Mouse (Mus musculus): ENCODE measurements around the gene Cnr2. TPM values are rescaled to one million over a fixed set of nuclear protein-coding genes. Genes with fewer than 3 reads are reported as not detected.

Cnr2 gene
- polyA plus RNA-seq, 1 experiment from 2014 or later = 0.90 TPM

- Histone ChIP-seq H3K9ac (ENCODE audit: low read length) (no peak overlapping the region), H3K4me2 (ENCODE audit: low read depth, low read length) (no peak overlapping the region), H3K9me3 (replicated peaks; ENCODE audit: control insufficient read depth, low read length) (no peaks in the 10 kb centered on the region), H3K4me1 (ENCODE audit: control insufficient read depth, insufficient read depth, low read length) (no peaks in the 10 kb centered on the region), H3K27me3 (ENCODE audit: control insufficient read depth, insufficient read depth, low read length) (no peaks in the 10 kb centered on the region), H3K27ac (ENCODE audit: low read length) (no peak overlapping the region), H3K36me3 (ENCODE audit: control insufficient read depth, insufficient read depth, low read length) (no peaks in the 10 kb centered on the region), H3K4me3 (replicated peaks; ENCODE audit: low read length) (no peak overlapping the region)
- no peak for ATAC-seq (ENCODE audit: insufficient read depth, low FRiP score)
- WGBS = 42% methylated on average over 4 of the region's 4 CpGs
These were observed 2.3 kb upstream of the Cnr2 start for GRCm38 (mm10) chr4:135892884-135893283.

- Histone ChIP-seq H3K27ac (ENCODE audit: low read length) (no peak overlapping the region), H3K9me3 (replicated peaks; ENCODE audit: control insufficient read depth, low read length) (no peaks in the 10 kb centered on the region), H3K4me2 (ENCODE audit: low read depth, low read length) (no peak overlapping the region), H3K4me1 (ENCODE audit: control insufficient read depth, insufficient read depth, low read length) (no peaks in the 10 kb centered on the region), H3K9ac (ENCODE audit: low read length) (no peak overlapping the region), H3K4me3 (replicated peaks; ENCODE audit: low read length) (no peak overlapping the region), H3K27me3 (ENCODE audit: control insufficient read depth, insufficient read depth, low read length) (no peaks in the 10 kb centered on the region), H3K36me3 (ENCODE audit: control insufficient read depth, insufficient read depth, low read length) (no peaks in the 10 kb centered on the region)
- WGBS = 68% methylated on average over 6 of the region's 6 CpGs
- no peak for ATAC-seq (ENCODE audit: insufficient read depth, low FRiP score)
These were observed 963 bp downstream of the Cnr2 start for GRCm38 (mm10) chr4:135896157-135896556.

- peak; percentile 60; the same call in 1 of the 2 replicates for ATAC-seq (ENCODE audit: insufficient read depth, low FRiP score)
- Histone ChIP-seq H3K27ac (ENCODE audit: low read length) (peak overlapping the region; percentile 38; the same call in 1 of the 2 replicates), H3K4me2 (ENCODE audit: low read depth, low read length) (no peak overlapping the region), H3K36me3 (ENCODE audit: control insufficient read depth, insufficient read depth, low read length) (no peaks in the 10 kb centered on the region), H3K9me3 (replicated peaks; ENCODE audit: control insufficient read depth, low read length) (no peaks in the 10 kb centered on the region), H3K9ac (ENCODE audit: low read length) (peak overlapping the region; percentile 35), H3K4me3 (replicated peaks; ENCODE audit: low read length) (no peak overlapping the region), H3K27me3 (ENCODE audit: control insufficient read depth, insufficient read depth, low read length) (no peaks in the 10 kb centered on the region), H3K4me1 (ENCODE audit: control insufficient read depth, insufficient read depth, low read length) (no peaks in the 10 kb centered on the region)
- WGBS = 60% methylated on average over 9 of the region's 9 CpGs
These were observed 3.3 kb downstream of the Cnr2 start for GRCm38 (mm10) chr4:135898380-135899049.

GRCm38 (mm10) chr4:135899050-135899448, 3.9 kb downstream of the Cnr2 start:
- H3K9me3 ChIP-seq (replicated peaks; ENCODE audit: control insufficient read depth, low read length) = no peaks in the 10 kb centered on the region
- no peak overlapping the region for H3K9ac ChIP-seq (ENCODE audit: low read length)
- WGBS = 83% methylated on average over 7 of the region's 7 CpGs
- no peak for ATAC-seq (ENCODE audit: insufficient read depth, low FRiP score)
- no peaks in the 10 kb centered on the region for H3K4me1 ChIP-seq (ENCODE audit: control insufficient read depth, insufficient read depth, low read length)
- no peaks in the 10 kb centered on the region for H3K36me3 ChIP-seq (ENCODE audit: control insufficient read depth, insufficient read depth, low read length)
- H3K27ac ChIP-seq (ENCODE audit: low read length) = no peak overlapping the region
- no peaks in the 10 kb centered on the region for H3K27me3 ChIP-seq (ENCODE audit: control insufficient read depth, insufficient read depth, low read length)
- no peak overlapping the region for H3K4me3 ChIP-seq (replicated peaks; ENCODE audit: low read length)
- H3K4me2 ChIP-seq (ENCODE audit: low read depth, low read length) = no peak overlapping the region

GRCm38 (mm10) chr4:135900008-135900407, 4.8 kb downstream of the Cnr2 start:
- no peaks in the 10 kb centered on the region for H3K27me3 ChIP-seq (ENCODE audit: control insufficient read depth, insufficient read depth, low read length)
- H3K27ac ChIP-seq (ENCODE audit: low read length) = no peak overlapping the region
- H3K4me3 ChIP-seq (replicated peaks; ENCODE audit: low read length) = no peak overlapping the region
- no peaks in the 10 kb centered on the region for H3K9me3 ChIP-seq (replicated peaks; ENCODE audit: control insufficient read depth, low read length)
- no peak overlapping the region for H3K9ac ChIP-seq (ENCODE audit: low read length)
- no peaks in the 10 kb centered on the region for H3K4me1 ChIP-seq (ENCODE audit: control insufficient read depth, insufficient read depth, low read length)
- no peak overlapping the region for H3K4me2 ChIP-seq (ENCODE audit: low read depth, low read length)
- no peak for ATAC-seq (ENCODE audit: insufficient read depth, low FRiP score)
- 72% methylated on average over 5 of the region's 5 CpGs for WGBS
- no peaks in the 10 kb centered on the region for H3K36me3 ChIP-seq (ENCODE audit: control insufficient read depth, insufficient read depth, low read length)

- WGBS = 91% methylated on average over 4 of the region's 4 CpGs
- H3K27me3 ChIP-seq (ENCODE audit: control insufficient read depth, insufficient read depth, low read length) = no peaks in the 10 kb centered on the region
- no peak overlapping the region for H3K4me2 ChIP-seq (ENCODE audit: low read depth, low read length)
- H3K36me3 ChIP-seq (ENCODE audit: control insufficient read depth, insufficient read depth, low read length) = no peaks in the 10 kb centered on the region
- H3K4me3 ChIP-seq (replicated peaks; ENCODE audit: low read length) = no peak overlapping the region
- no peak overlapping the region for H3K27ac ChIP-seq (ENCODE audit: low read length)
- ATAC-seq (ENCODE audit: insufficient read depth, low FRiP score) = no peak
- H3K9ac ChIP-seq (ENCODE audit: low read length) = no peak overlapping the region
- no peaks in the 10 kb centered on the region for H3K9me3 ChIP-seq (replicated peaks; ENCODE audit: control insufficient read depth, low read length)
- no peaks in the 10 kb centered on the region for H3K4me1 ChIP-seq (ENCODE audit: control insufficient read depth, insufficient read depth, low read length)
These were observed 7.5 kb downstream of the Cnr2 start for GRCm38 (mm10) chr4:135902606-135903242.

GRCm38 (mm10) chr4:135904810-135905209, 9.6 kb downstream of the Cnr2 start:
- no peaks in the 10 kb centered on the region for H3K9me3 ChIP-seq (replicated peaks; ENCODE audit: control insufficient read depth, low read length)
- WGBS = 30% methylated on average over 1 of the region's 1 CpGs
- H3K27ac ChIP-seq (ENCODE audit: low read length) = no peak overlapping the region
- no peak overlapping the region for H3K9ac ChIP-seq (ENCODE audit: low read length)
- no peak overlapping the region for H3K4me3 ChIP-seq (replicated peaks; ENCODE audit: low read length)
- H3K27me3 ChIP-seq (ENCODE audit: control insufficient read depth, insufficient read depth, low read length) = no peaks in the 10 kb centered on the region
- H3K36me3 ChIP-seq (ENCODE audit: control insufficient read depth, insufficient read depth, low read length) = no peaks in the 10 kb centered on the region
- no peak for ATAC-seq (ENCODE audit: insufficient read depth, low FRiP score)
- H3K4me1 ChIP-seq (ENCODE audit: control insufficient read depth, insufficient read depth, low read length) = peaks cover 3% of the 10 kb centered on the region; the same call in 1 of the 2 replicates
- H3K4me2 ChIP-seq (ENCODE audit: low read depth, low read length) = no peak overlapping the region

GRCm38 (mm10) chr4:135906633-135907032, 11.4 kb downstream of the Cnr2 start:
- no peak overlapping the region for H3K4me3 ChIP-seq (replicated peaks; ENCODE audit: low read length)
- no peak overlapping the region for H3K4me2 ChIP-seq (ENCODE audit: low read depth, low read length)
- no peaks in the 10 kb centered on the region for H3K36me3 ChIP-seq (ENCODE audit: control insufficient read depth, insufficient read depth, low read length)
- no peaks in the 10 kb centered on the region for H3K27me3 ChIP-seq (ENCODE audit: control insufficient read depth, insufficient read depth, low read length)
- 84% methylated on average over 3 of the region's 3 CpGs for WGBS
- H3K9ac ChIP-seq (ENCODE audit: low read length) = no peak overlapping the region
- H3K9me3 ChIP-seq (replicated peaks; ENCODE audit: control insufficient read depth, low read length) = no peaks in the 10 kb centered on the region
- ATAC-seq (ENCODE audit: insufficient read depth, low FRiP score) = no peak
- peaks cover 3% of the 10 kb centered on the region; the same call in 1 of the 2 replicates for H3K4me1 ChIP-seq (ENCODE audit: control insufficient read depth, insufficient read depth, low read length)
- H3K27ac ChIP-seq (ENCODE audit: low read length) = no peak overlapping the region

- Histone ChIP-seq H3K4me2 (ENCODE audit: low read depth, low read length) (no peak overlapping the region), H3K4me1 (ENCODE audit: control insufficient read depth, insufficient read depth, low read length) (peaks cover 3% of the 10 kb centered on the region; the same call in 1 of the 2 replicates), H3K27ac (ENCODE audit: low read length) (no peak overlapping the region), H3K4me3 (replicated peaks; ENCODE audit: low read length) (no peak overlapping the region), H3K9me3 (replicated peaks; ENCODE audit: control insufficient read depth, low read length) (no peaks in the 10 kb centered on the region), H3K9ac (ENCODE audit: low read length) (no peak overlapping the region), H3K27me3 (ENCODE audit: control insufficient read depth, insufficient read depth, low read length) (no peaks in the 10 kb centered on the region), H3K36me3 (ENCODE audit: control insufficient read depth, insufficient read depth, low read length) (no peaks in the 10 kb centered on the region)
- ATAC-seq (ENCODE audit: insufficient read depth, low FRiP score) = no peak
- WGBS = 32% methylated on average over 13 of the region's 13 CpGs
These were observed 14.3 kb downstream of the Cnr2 start for GRCm38 (mm10) chr4:135909326-135910066.
